Mouse (Mus musculus) lung, postnatal 0 days (tissue): ENCODE results near the gene Scamp4. TPM values are rescaled to one million over a fixed set of nuclear protein-coding genes. Genes with fewer than 3 reads are reported as not detected.

Source experiments
- ATAC-seq: fragments of 200-750 bp; cut with Nextera tagmentation; 2 replicates; pipeline ENCODE4 v1.8.0; 2017; ENCODE audit warnings: moderate library complexity
- DNase-seq: peaks from one replicate; pipeline ENCODE4 v3.0.0-alpha.2; 2016; ENCODE audit warnings: low spot score
- H3K27ac ChIP-seq: fragments of 300-500 bp; sonication (generic); 2 replicates; pipeline ENCODE4 v1.5.1; 2014; ENCODE audit warnings: antibody characterized with exemption, mild to moderate bottlenecking, low read length, mixed read lengths
- H3K27me3 ChIP-seq: fragments of 300-500 bp; sonication (generic); replicated peaks from 2 replicates; pipeline ENCODE4 v1.6.1; 2014; ENCODE audit warnings: low read length, mixed read lengths; ENCODE audit not compliant: insufficient read depth
- H3K36me3 ChIP-seq: fragments of 300-500 bp; sonication (generic); 2 replicates; pipeline ENCODE4 v1.6.1; 2014; ENCODE audit warnings: low read length, mixed read lengths; ENCODE audit not compliant: insufficient read depth
- H3K4me1 ChIP-seq: fragments of 300-500 bp; sonication (generic); 2 replicates; pipeline ENCODE4 v1.6.1; 2014; ENCODE audit warnings: antibody characterized with exemption, low read depth, low read length, mixed read lengths; ENCODE audit not compliant: insufficient read depth
- H3K4me2 ChIP-seq: fragments of 300-500 bp; sonication (generic); replicated peaks from 2 replicates; pipeline ENCODE4 v1.6.1; 2014; ENCODE audit warnings: low read depth, mild to moderate bottlenecking, low read length, moderate library complexity, mixed read lengths
- H3K4me3 ChIP-seq: fragments of 300-500 bp; sonication (generic); 2 replicates; pipeline ENCODE4 v1.5.1; 2014; ENCODE audit warnings: low read depth, low read length
- H3K9ac ChIP-seq: fragments of 300-500 bp; sonication (generic); replicated peaks from 2 replicates; pipeline ENCODE4 v1.6.1; 2014; ENCODE audit warnings: low read depth, mild to moderate bottlenecking
- H3K9me3 ChIP-seq: fragments of 300-500 bp; sonication (generic); 2 replicates; pipeline ENCODE4 v1.6.1; 2016; ENCODE audit warnings: low read length, mixed read lengths
- CTCF ChIP-seq: IDR thresholded peaks from 2 replicates; pipeline ENCODE4 v1.5.1; 2016; ENCODE audit warnings: antibody characterized with exemption, mild to moderate bottlenecking
- EP300 ChIP-seq: IDR thresholded peaks from 2 replicates; pipeline ENCODE4 v1.6.1; 2016; ENCODE audit warnings: antibody characterized with exemption, mild to moderate bottlenecking, control low read depth
- WGBS: fragments of 180-500 bp; shearing (Covaris S2); extraction: QIAGEN DNeasy Blood & Tissue Kit; methylation state at CpG from one replicate; pipeline ENCODE4 v1.1.7; 2014; 5-methylcytosine and 5-hydroxymethylcytosine counted together
- polyA plus RNA-seq: library from polyadenylated mRNA; unstranded; fragments of >200 nt; fragmentation: Nextera tagmentation; extraction: Ambion mirVana; gene quantifications from 2 replicates; pipeline ENCODE4 v1.2.1, GENCODE M21; 2015

Gene Scamp4
- polyA plus RNA-seq: 56.9 and 59.3 TPM in 2 replicates

DNA sequence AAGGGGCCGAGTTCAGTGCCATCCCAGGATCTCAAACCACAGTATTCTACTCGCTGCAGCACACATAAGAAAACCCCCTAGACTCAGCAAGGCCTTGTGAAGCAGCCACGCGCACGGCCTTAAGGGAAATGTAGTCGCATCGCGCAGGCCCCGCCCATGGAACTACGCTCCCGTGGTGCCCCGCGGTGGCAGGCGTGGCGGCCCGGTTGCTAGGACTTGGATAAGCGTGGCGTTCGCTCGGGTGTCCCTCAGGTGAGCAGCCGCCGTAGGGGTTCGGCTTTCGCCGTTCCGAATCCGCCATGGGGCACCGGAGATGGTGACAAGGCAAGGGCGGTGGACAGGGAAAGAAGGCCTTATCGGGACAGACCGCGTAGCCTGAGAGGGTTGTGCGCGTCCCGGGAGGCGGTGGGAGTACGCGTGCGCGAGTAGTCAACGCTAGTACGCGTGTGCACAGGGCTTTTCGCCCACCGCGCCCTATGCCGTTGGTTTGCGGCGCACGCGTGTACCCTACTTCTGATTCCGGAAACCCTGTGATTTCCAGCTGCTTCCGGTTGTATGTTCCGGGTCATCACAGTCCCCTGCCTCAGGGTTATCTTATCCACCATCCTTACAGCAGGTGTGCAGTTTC, at the start of gene Scamp4, which contains the start of gene Adat3:
Scamp4 (plus strand) TSS at position 175 of the 628 bp plus-strand sequence.
Adat3 (plus strand) TSS at position 183 of the 628 bp plus-strand sequence.
- Histone ChIP-seq H3K9ac (peak within 1 kb of the TSS; percentile 1), H3K27ac (peak within 1 kb of the TSS; percentile 82), H3K4me1 (peaks cover 12% of the 10 kb centered on the region; the same call in 1 of the 2 replicates), H3K36me3 (peaks cover 6% of the 10 kb centered on the region; the same call in 1 of the 2 replicates), H3K4me3 (peak within 1 kb of the TSS; percentile 75), H3K9me3 (no peaks in the 10 kb centered on the region), H3K27me3 (no peaks in the 10 kb centered on the region), H3K4me2 (peak within 1 kb of the TSS; percentile 55)
- ATAC-seq (peak; percentile 97), DNase-seq (peak; percentile 97)
- no peak for TF ChIP-seq EP300
- TF ChIP-seq CTCF: 0 out of 2 replicates have a peak, but pooled peaks have one; percentile 6
- 0% methylated on average over 51 of the region's 54 CpGs for WGBS

DNA sequence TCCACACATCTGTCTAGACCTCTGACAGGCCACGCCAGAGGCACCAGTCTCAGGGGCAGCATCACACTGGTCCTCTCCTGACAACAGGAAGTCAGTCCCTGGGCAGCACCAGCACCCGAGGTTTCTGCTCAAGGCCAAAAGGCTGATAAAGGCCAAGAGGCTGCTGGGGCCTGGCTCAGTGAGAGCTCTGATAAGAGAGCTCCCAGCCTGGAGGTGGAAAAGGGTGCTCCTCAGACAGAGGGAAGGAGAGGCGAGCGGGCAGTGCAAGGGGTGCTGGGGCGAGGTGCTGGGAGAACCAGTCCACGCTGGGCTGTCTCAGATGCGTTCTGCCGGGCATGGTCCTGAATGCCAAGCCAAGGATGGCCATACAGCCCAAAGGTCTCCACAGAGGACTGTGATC, 49.1 kb upstream of the Scamp4 start:
- Histone ChIP-seq H3K4me1 (peaks cover 11% of the 10 kb centered on the region; the same call in 1 of the 2 replicates), H3K9ac (no peak overlapping the region), H3K4me3 (no peak overlapping the region), H3K27me3 (no peaks in the 10 kb centered on the region), H3K4me2 (no peak overlapping the region), H3K27ac (no peak overlapping the region), H3K36me3 (peaks cover 8% of the 10 kb centered on the region; the same call in 1 of the 2 replicates), H3K9me3 (no peaks in the 10 kb centered on the region)
- 83% methylated on average over 8 of the region's 8 CpGs for WGBS
- ATAC-seq (no peak), DNase-seq (no peak)
- TF ChIP-seq EP300: no peak
- TF ChIP-seq CTCF: no peak

DNA sequence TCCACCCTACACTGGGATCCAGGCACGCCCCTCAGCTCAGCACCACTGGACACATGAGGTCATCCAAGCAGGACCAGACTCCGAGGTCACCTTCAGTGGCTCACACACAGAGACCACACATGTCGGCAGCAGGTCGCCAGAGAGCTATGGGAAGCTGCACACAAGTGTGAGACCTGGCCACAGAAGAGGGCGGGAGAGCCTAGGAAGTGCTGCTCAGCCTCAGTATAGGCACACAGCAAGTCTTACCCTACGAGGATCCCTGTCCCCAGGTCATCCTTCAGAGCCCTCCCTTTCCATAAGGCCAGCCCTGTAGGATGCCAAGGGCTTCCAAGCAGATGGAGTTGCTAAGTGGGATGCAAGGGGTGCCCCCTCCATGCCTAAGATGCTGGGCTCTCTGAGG, 48.7 kb upstream of the Scamp4 start:
- no peaks in the 10 kb centered on the region for H3K27me3 ChIP-seq
- H3K9me3 ChIP-seq: no peaks in the 10 kb centered on the region
- TF ChIP-seq CTCF (no peak), EP300 (no peak)
- no peak overlapping the region for H3K4me2 ChIP-seq
- H3K27ac ChIP-seq: no peak overlapping the region
- WGBS: 86% methylated on average over 6 of the region's 6 CpGs
- no peak overlapping the region for H3K4me3 ChIP-seq
- peaks cover 8% of the 10 kb centered on the region; the same call in 1 of the 2 replicates for H3K36me3 ChIP-seq
- no peak overlapping the region for H3K9ac ChIP-seq
- no peak for ATAC-seq
- DNase-seq: no peak
- peaks cover 11% of the 10 kb centered on the region; the same call in 1 of the 2 replicates for H3K4me1 ChIP-seq

DNA sequence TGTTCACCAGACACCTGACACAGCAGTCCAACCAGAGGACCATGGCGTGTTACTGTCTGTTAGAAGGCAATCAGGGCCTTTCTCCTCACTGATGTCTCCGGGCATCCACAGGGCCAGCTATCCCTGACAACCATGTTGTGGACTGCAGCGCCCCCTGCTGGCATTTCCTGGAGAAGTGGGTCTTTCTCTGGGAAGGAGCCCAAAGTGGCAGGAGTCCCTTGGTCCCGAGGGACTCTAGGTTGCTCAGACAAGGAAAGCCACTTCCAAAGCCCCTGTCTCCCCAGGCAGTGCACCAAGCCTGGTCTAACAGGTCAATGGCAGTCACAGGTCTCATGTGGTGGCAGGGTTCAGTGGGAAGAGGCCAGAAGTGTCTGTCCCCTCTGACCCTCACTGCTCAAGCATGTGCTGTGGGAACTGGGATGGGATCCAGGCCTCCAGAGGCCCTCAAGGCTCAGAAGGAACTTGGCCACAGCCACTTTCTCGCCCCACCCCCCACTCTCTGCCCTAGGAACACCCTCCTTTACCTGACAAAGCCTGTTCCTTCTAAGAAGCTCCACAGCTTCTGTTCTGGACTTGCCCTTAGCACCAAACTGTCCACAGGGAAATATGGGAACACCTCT, 45.2 kb upstream of the Scamp4 start:
- WGBS: 20% methylated on average over 5 of the region's 5 CpGs
- Histone ChIP-seq H3K4me3 (no peak overlapping the region), H3K27me3 (no peaks in the 10 kb centered on the region), H3K36me3 (no peaks in the 10 kb centered on the region), H3K27ac (peak overlapping the region; percentile 59), H3K4me1 (peaks cover 23% of the 10 kb centered on the region; the same call in 1 of the 2 replicates), H3K9me3 (no peaks in the 10 kb centered on the region), H3K4me2 (no peak overlapping the region), H3K9ac (no peak overlapping the region)
- TF ChIP-seq EP300: no peak
- peak; percentile 86 for TF ChIP-seq CTCF
- DNase-seq: peak; percentile 81
- ATAC-seq: peak; percentile 60

DNA sequence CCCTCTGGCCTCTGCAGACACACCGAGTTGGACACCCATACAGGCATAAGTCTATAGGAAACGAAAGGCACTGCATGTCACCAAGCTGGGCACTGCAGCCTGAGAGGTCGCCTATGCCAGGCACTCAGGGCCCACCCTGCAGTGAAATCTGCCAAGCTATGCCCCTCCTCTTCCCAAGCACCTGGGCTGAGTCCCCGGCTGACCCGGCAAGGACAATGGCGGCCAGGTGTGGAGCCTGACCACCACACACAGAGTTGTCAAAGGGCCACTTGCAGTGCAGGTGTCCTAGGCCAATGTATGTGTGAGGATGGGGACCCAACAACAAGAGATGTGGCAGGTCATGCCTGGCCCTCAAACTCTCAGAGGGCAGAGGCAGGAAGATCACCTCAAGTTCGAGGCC, 43.2 kb upstream of the Scamp4 start:
- Histone ChIP-seq H3K36me3 (no peaks in the 10 kb centered on the region), H3K27ac (no peak overlapping the region), H3K4me2 (no peak overlapping the region), H3K9me3 (no peaks in the 10 kb centered on the region), H3K9ac (no peak overlapping the region), H3K4me1 (peaks cover 23% of the 10 kb centered on the region; the same call in 1 of the 2 replicates), H3K4me3 (no peak overlapping the region), H3K27me3 (no peaks in the 10 kb centered on the region)
- 89% methylated on average over 7 of the region's 7 CpGs for WGBS
- ATAC-seq: no peak
- DNase-seq: no peak
- TF ChIP-seq CTCF (no peak), EP300 (no peak)

DNA sequence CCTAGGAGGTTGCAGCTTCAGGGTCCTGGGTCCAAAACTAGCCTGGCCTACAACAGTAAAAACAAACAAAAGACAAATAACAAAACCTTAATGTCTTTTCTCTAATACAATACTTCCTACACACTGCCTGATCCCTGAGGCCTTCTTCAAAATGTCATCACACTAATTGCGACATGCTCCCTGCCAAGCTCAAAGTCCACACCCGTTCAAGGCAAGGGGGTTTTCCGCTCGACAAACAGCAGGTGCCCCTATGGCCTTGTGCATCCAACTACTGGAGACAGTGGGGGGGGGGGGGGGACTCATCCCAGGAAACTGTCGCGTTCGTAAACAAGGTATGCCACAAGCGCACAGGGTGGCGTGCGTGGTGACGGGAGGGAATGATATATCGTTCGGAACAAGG, 42.1 kb upstream of the Scamp4 start:
- Histone ChIP-seq H3K27me3 (no peaks in the 10 kb centered on the region), H3K4me2 (peak overlapping the region; percentile 79), H3K36me3 (no peaks in the 10 kb centered on the region), H3K4me1 (peaks cover 23% of the 10 kb centered on the region; the same call in 1 of the 2 replicates), H3K4me3 (peak overlapping the region; percentile 99), H3K27ac (no peak overlapping the region), H3K9me3 (no peaks in the 10 kb centered on the region), H3K9ac (peak overlapping the region; percentile 93)
- TF ChIP-seq EP300: no peak
- TF ChIP-seq CTCF: no peak
- ATAC-seq (no peak), DNase-seq (peak; percentile 50)
- WGBS: 1% methylated on average over 13 of the region's 13 CpGs
